8 mouse cellular contexts compared by ENCODE assay signal in genomic region chr11:120240206-120240605, GRCm38 (mm10). TPM values are rescaled to one million over a fixed set of nuclear protein-coding genes. Genes with fewer than 3 reads are reported as not detected.
DNase-seq lines count a peak whose midpoint lies in the region; ATAC-seq and TF ChIP-seq lines count a peak whose summit lies in the region.

No protein-coding gene starts in this region.

- peak; percentile 85 for DNase-seq in ES-E14 (ENCODE audit: low read depth, low spot score)
- DNase-seq in cerebellum, adult 18-20 months, result peak; percentile 64
- DNase-seq in heart, postnatal 4 days, result peak; percentile 90
- peak; percentile 78 for DNase-seq in layer of hippocampus, adult 9-11 months
- DNase-seq in lung, postnatal 0 days (ENCODE audit: low spot score), result peak; percentile 85
- DNase-seq in right cerebral cortex, postnatal 4 days, result peak; percentile 79
- no peak for DNase-seq in thymus, postnatal 10 days (ENCODE audit: low spot score in 2 of 2)

- 0 out of 2 replicates have a peak, but pooled peaks have one; percentile 20 for ATAC-seq in frontal cortex, adult (ENCODE audit: low TSS enrichment)
- ATAC-seq in lung, postnatal 0 days, result peak; percentile 47

- H3K36me3 ChIP-seq in ES-E14 (ENCODE audit: control insufficient read depth, insufficient read depth, low read length, poor library complexity, severe bottlenecking), result no peaks in the 10 kb centered on the region; the same call in 1 of the 2 replicates
- no peaks in the 10 kb centered on the region for H3K36me3 ChIP-seq in lung, postnatal 0 days (ENCODE audit: insufficient read depth, low read length)

- H3K9ac ChIP-seq in ES-E14 (ENCODE audit: insufficient read depth, low read depth, low read length, poor library complexity, severe bottlenecking), result no peak overlapping the region
- no peak overlapping the region for H3K9ac ChIP-seq in lung, postnatal 0 days (replicated peaks; ENCODE audit: low read depth)

- peak overlapping the region; percentile 48 for H3K4me2 ChIP-seq in lung, postnatal 0 days (replicated peaks; ENCODE audit: low read depth, low read length)

- 3% methylated on average over 10 of the region's 10 CpGs for WGBS in lung, postnatal 0 days

- H3K9me3 ChIP-seq in ES-E14 (ENCODE audit: control insufficient read depth, insufficient read depth, low read depth, low read length), result no peaks in the 10 kb centered on the region
- no peaks in the 10 kb centered on the region for H3K9me3 ChIP-seq in lung, postnatal 0 days (ENCODE audit: low read length)

- TF ChIP-seq EP300 in lung, postnatal 0 days (IDR thresholded peaks at IDR 0.05), result no peak

- H3K4me1 ChIP-seq in ES-E14 (ENCODE audit: control insufficient read depth in 2 of 2, insufficient read depth in 2 of 2, low read length in 2 of 2, poor library complexity in 1 of 2), result peaks cover 4 to 17% of the 10 kb centered on the region in 2 experiments; a peak in 3 of 4 replicates
- H3K4me1 ChIP-seq in lung, postnatal 0 days (ENCODE audit: insufficient read depth, low read depth, low read length), result peaks cover 44% of the 10 kb centered on the region; the same call in 1 of the 2 replicates

- H3K4me3 ChIP-seq in ES-E14 (ENCODE audit: insufficient read depth in 1 of 2, low read depth in 1 of 2, low read length in 2 of 2, poor library complexity in 1 of 2, severe bottlenecking in 1 of 2), result peak overlapping the region in 1 of 2 experiments; percentile 50; a peak in 2 of 4 replicates
- H3K4me3 ChIP-seq in lung, postnatal 0 days (ENCODE audit: low read depth, low read length), result peak overlapping the region; percentile 17; the same call in 1 of the 2 replicates

- TF ChIP-seq CTCF in lung, postnatal 0 days (IDR thresholded peaks at IDR 0.05), result peak; percentile 40

- in situ Hi-C loops in ES-E14 (cut with MboI; ENCODE audit: low sequenced_read_pairs in 2 of 2, unreplicated experiment in 2 of 2), result loop anchor here in 1 of 2 experiments (25.0 kb wide), 1 partner anchor 1153 kb away; the partner anchor contains the start of gene Cbx4

- no peaks in the 10 kb centered on the region for H3K27me3 ChIP-seq in lung, postnatal 0 days (replicated peaks; ENCODE audit: insufficient read depth, low read length)

- H3K27ac ChIP-seq in ES-E14 (ENCODE audit: insufficient read depth, low read depth, low read length, poor library complexity, severe bottlenecking), result peak overlapping the region; percentile 87; the same call in 1 of the 2 replicates
- H3K27ac ChIP-seq in lung, postnatal 0 days (ENCODE audit: low read length), result peak overlapping the region; percentile 85

TF ChIP-seq in ES-E14, 5 proteins besides CTCF, POLR2A, EP300 and RAD21:
- TF ChIP-seq HCFC1 (IDR thresholded peaks at IDR 0.05; ENCODE audit: borderline replicate concordance, insufficient read depth, low read length) (peak; percentile 48; the same call in 1 of the 2 replicates), CHD2 (IDR thresholded peaks at IDR 0.05; ENCODE audit: low read depth, low read length) (0 out of 2 replicates have a peak, but pooled peaks have one; percentile 23), MAFK (IDR thresholded peaks at IDR 0.05; ENCODE audit: insufficient read depth, low read depth, low read length) (no peak)

RNA-seq across cellular contexts. Expression of gene Bahcc1, which starts 7.5 kb away (rescaled TPM):
- 11.7 and 16.3 TPM in 2 replicates for total RNA-seq in ES-E14 (2012; rRNA removed)
- 10 to 100 TPM; 14.1 to 16.5 TPM for total RNA-seq in heart, postnatal 4 days (2021)
- 5.9 and 6.6 TPM in 2 replicates for polyA plus RNA-seq in lung, postnatal 0 days (2015; fragmentation: Nextera tagmentation; extraction: Ambion mirVana)

Comparison
In these comparisons a context has a peak if more than half of its experiments do, and no peak if none do; other contexts are left out.
1. DNase-seq: peak in ES-E14 (single experiment), cerebellum, adult 18-20 months (2 of 2), heart, postnatal 4 days (single experiment), layer of hippocampus, adult 9-11 months (single experiment), lung, postnatal 0 days (single experiment) and right cerebral cortex, postnatal 4 days (single experiment); none in thymus, postnatal 10 days (0 of 2).